Mouse (Mus musculus) MN1 (cell line): Measurements from ENCODE around the gene Gm17067.
A peak's percentile ranks its signal among the peaks of the same experiment; 100 is the strongest.
"Not testable (repeated sequence)": the region's sequence is repeated elsewhere in the genome, so short reads cannot be mapped to it uniquely, and the experiment has no call there.

Experiments used
- DNase-seq: peaks from one replicate; pipeline ENCODE4 v3.0.0-alpha.2; 2016; ENCODE audit warnings: low spot score

Gene Gm17067

GRCm38 (mm10) chr7:42726917-42727316 is at the start of gene Gm17067:
Gm17067 (minus strand) TSS chr7:42727017.
- DNase-seq, result not testable (repeated sequence)

GRCm38 (mm10) chr7:42749836-42750235 is 23.0 kb upstream of the Gm17067 start:
- DNase-seq, result no peak

GRCm38 (mm10) chr7:42738536-42739210 is 11.9 kb upstream of the Gm17067 start:
- DNase-seq, result no peak

- peak; percentile 6 for DNase-seq
Measured at GRCm38 (mm10) chr7:42693251-42693650, 33.6 kb downstream of the Gm17067 start.

GRCm38 (mm10) chr7:42692362-42693158 is 34.3 kb downstream of the Gm17067 start, which contains the start of gene Zfp975:
Zfp975 (minus strand) TSS chr7:42692742.
- DNase-seq, result peak; percentile 74

- not testable (repeated sequence) for DNase-seq
Measured at GRCm38 (mm10) chr7:42680081-42680480, 46.7 kb downstream of the Gm17067 start.

GRCm38 (mm10) chr7:42679646-42680045 is 47.2 kb downstream of the Gm17067 start:
- not testable (repeated sequence) for DNase-seq

- not testable (repeated sequence) for DNase-seq
Measured at GRCm38 (mm10) chr7:42660140-42660539, 66.7 kb downstream of the Gm17067 start.
